Mouse (Mus musculus) embryonic facial prominence, embryonic 15.5 days (tissue): ENCODE results near the gene Gm48552. TPM values are rescaled to one million over a fixed set of nuclear protein-coding genes. Genes with fewer than 3 reads are reported as not detected.

Experiments
- ATAC-seq: fragments of 200-750 bp; cut with Nextera tagmentation; 2 replicates; pipeline ENCODE4 v1.8.0; 2017; ENCODE audit warnings: low read depth, moderate TSS enrichment; ENCODE audit not compliant: insufficient number of reproducible peaks, low FRiP score, low TSS enrichment
- H3K27ac ChIP-seq: fragments of 300-500 bp; sonication (generic); replicated peaks from 2 replicates; pipeline ENCODE4 v1.5.1; 2015; ENCODE audit warnings: mild to moderate bottlenecking, inconsistent platforms
- H3K27me3 ChIP-seq: fragments of 300-500 bp; sonication (generic); 2 replicates; pipeline ENCODE4 v1.6.1; 2015; ENCODE audit warnings: inconsistent platforms
- H3K36me3 ChIP-seq: fragments of 300-500 bp; sonication (generic); 2 replicates; pipeline ENCODE4 v1.6.1; 2015; ENCODE audit warnings: mild to moderate bottlenecking, inconsistent platforms
- H3K4me1 ChIP-seq: fragments of 300-500 bp; sonication (generic); 2 replicates; pipeline ENCODE4 v1.6.1; 2015; ENCODE audit warnings: inconsistent platforms
- H3K4me2 ChIP-seq: fragments of 300-500 bp; sonication (generic); replicated peaks from 2 replicates; pipeline ENCODE4 v1.6.1; 2015; ENCODE audit warnings: mild to moderate bottlenecking, inconsistent platforms
- H3K4me3 ChIP-seq: fragments of 300-500 bp; sonication (generic); replicated peaks from 2 replicates; pipeline ENCODE4 v1.5.1; 2015; ENCODE audit warnings: mild to moderate bottlenecking, inconsistent platforms
- H3K9ac ChIP-seq: fragments of 300-500 bp; sonication (generic); 2 replicates; pipeline ENCODE4 v1.6.1; 2015; ENCODE audit warnings: inconsistent platforms
- H3K9me3 ChIP-seq: fragments of 300-500 bp; sonication (generic); replicated peaks from 2 replicates; pipeline ENCODE4 v1.6.1; 2016; ENCODE audit warnings: inconsistent platforms
- WGBS: fragments of 180-500 bp; shearing (Covaris S2); methylation state at CpG from one replicate; pipeline ENCODE4 v1.1.7; 2015; 5-methylcytosine and 5-hydroxymethylcytosine counted together
- polyA plus RNA-seq: library from polyadenylated mRNA; unstranded; fragments of >200 nt; fragmentation: Nextera tagmentation; extraction: Ambion mirVana; gene quantifications from 2 replicates; pipeline ENCODE4 v1.2.1, GENCODE M21; 2015

The Gm48552 gene
- polyA plus RNA-seq, 1 experiment from 2014 or later, result 2.9 TPM

DNA sequence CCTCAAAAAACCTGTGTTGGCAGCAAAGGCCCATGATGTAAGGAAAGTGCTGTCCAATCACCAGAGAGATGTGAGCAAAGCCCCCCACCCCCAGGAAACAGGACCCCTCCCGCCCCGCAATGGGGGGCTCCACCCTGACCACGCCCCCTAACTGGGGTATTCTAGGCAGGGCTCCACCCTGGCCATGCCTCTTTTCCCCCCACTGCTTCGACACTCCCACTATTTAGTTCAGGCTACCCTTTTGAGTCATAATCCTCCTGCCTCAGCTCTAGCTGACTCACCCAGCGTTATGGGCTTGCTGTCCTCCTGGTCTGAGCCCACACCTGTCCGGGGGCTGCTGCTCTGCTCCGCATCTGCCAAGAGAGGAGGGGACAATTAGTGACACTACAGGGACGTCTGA is 20.5 kb downstream of the Gm48552 start:
- Histone ChIP-seq H3K4me2 (no peak overlapping the region), H3K27me3 (no peaks in the 10 kb centered on the region), H3K4me1 (peaks cover 85% of the 10 kb centered on the region), H3K9me3 (no peaks in the 10 kb centered on the region), H3K9ac (no peak overlapping the region), H3K4me3 (no peak overlapping the region), H3K36me3 (peaks cover 55% of the 10 kb centered on the region), H3K27ac (peak overlapping the region; percentile 58; the same call in 1 of the 2 replicates)
- ATAC-seq, result no peak
- 14% methylated on average over 8 of the region's 8 CpGs for WGBS

DNA sequence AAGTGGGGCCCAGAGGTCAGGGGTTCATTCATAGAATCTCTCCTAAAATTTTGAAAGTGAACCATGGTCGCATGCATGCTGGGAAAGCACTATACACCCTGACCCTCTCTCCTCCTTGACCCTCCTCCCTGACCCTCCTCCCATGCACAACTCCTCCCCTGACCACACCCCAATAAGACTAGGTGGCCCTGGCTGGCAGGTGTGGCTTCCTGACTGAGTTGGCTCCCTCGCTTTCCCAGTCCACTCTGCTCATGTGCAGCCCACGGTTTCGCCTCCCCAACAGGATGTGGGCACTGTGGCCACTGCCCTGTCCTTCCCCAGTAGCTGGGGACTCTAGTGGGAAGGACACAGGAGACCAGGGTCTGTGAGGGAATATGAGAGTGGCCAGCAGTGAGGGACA is 21.5 kb downstream of the Gm48552 start:
- Histone ChIP-seq H3K9me3 (no peaks in the 10 kb centered on the region), H3K4me2 (no peak overlapping the region), H3K4me3 (no peak overlapping the region), H3K9ac (no peak overlapping the region), H3K4me1 (peaks cover 92% of the 10 kb centered on the region), H3K27ac (peak overlapping the region; percentile 86; the same call in 1 of the 2 replicates), H3K36me3 (peaks cover 51% of the 10 kb centered on the region), H3K27me3 (no peaks in the 10 kb centered on the region)
- ATAC-seq, result no peak
- WGBS, result 73% methylated on average over 4 of the region's 4 CpGs

DNA sequence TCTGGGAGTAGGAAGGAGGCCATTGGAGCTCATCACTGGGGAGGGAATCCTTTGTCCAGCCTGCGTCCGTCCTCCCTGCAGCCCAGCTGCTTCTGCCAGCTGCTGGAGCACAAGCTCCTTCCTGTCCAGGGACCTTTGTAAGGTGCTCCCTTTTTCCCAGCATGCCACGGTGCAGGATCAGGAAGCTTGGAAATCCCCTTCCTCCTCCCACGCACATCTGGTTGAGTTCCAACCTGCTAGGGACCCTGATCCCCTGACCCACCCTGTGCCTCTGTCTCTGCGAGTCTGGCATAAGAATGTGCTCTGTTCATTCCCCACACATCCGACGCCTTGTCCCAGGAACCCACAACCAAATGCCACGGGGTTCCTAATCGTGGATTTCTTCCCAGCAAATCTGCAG is 22.2 kb downstream of the Gm48552 start:
- ATAC-seq, result no peak
- Histone ChIP-seq H3K9me3 (no peaks in the 10 kb centered on the region), H3K4me2 (no peak overlapping the region), H3K27ac (peak overlapping the region; percentile 86), H3K4me1 (peaks cover 98% of the 10 kb centered on the region), H3K9ac (no peak overlapping the region), H3K27me3 (no peaks in the 10 kb centered on the region), H3K4me3 (no peak overlapping the region), H3K36me3 (peaks cover 46% of the 10 kb centered on the region)
- WGBS, result 67% methylated on average over 9 of the region's 9 CpGs

DNA sequence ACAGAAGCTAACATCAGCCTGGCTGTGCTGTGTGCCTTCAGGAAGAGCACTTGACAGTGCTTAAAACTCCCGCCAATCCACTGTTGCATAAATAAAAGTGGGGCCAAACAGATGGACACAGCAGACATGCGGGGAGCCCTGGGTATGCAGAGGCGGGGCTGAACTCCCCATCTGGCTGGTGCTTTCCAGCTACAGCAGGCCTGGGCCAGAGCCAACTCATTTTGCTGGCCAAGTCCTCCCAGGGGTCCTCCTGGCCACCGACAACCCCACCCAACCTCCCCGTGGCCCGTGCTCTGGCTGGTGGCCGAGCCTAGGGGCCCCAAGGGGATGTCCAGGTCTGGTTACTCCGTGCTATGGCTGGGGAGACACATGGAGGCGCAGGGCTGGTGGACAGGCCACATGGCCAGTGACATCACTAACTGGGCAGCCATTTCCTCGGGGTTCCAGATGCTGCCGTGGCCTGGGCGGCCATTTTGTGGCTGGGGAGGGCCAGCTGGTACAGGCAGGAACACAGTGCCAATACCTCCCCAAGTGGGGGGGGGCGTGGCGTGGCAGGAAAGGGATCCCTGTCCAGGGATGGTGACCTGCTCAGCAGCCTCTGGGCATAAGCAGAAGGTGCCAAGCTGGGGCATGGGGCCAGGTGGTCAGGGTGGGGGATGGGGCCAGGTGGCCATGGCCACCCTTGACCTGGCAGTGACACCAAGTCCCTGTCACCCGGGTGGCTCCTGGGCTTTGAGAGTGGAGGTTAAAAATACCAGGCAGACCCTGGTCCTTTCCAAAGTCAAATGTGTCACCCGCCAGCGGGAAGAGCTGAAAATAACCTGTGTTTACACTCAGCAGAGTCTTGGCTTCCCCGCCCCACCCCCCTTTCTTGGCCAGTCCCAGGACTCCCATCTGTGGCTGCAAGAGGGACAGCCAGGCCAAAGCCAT is 22.9 kb downstream of the Gm48552 start:
- H3K9me3 ChIP-seq, result no peaks in the 10 kb centered on the region
- WGBS, result 48% methylated on average over 18 of the region's 18 CpGs
- peaks cover 100% of the 10 kb centered on the region for H3K4me1 ChIP-seq
- H3K9ac ChIP-seq, result no peak overlapping the region
- H3K36me3 ChIP-seq, result peaks cover 39% of the 10 kb centered on the region
- H3K4me2 ChIP-seq, result no peak overlapping the region
- H3K27ac ChIP-seq, result peak overlapping the region; percentile 86
- no peak overlapping the region for H3K4me3 ChIP-seq
- ATAC-seq, result no peak
- no peaks in the 10 kb centered on the region for H3K27me3 ChIP-seq

DNA sequence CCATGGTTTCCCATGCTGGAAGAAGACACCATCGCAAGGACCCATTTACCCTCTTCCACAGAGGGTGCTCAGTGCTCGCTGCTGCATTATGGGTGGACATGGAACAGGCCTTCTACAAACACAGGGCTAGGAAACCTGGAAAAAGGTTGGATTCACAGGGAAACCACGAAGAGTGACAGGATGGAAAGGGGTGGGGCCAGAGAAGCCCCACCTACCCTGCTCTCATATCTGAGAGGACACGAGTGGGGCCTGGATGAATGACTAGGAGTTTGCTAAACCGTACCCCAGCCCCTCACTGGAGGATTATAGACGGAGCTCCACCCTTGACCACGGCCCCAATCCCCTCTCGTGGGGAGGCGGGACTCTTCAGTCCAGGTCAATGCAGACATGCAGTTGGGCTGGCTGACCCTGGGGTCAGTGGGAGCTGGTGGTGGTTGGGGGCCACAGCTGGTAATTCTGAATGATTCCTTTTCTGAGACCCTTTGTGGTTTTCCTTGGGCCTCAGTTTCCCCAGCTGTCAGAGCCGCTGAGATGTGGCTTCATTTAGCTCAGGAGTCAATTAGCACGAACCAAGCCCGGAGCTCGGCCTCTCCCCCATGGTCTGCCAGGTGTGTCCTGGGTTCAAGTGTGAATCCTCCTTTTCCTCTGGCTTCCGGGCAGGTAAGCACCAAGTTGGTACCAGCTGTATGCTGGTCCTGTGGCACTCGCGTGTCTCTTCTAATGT is 23.9 kb downstream of the Gm48552 start:
- ATAC-seq, result no peak
- no peak overlapping the region for H3K4me3 ChIP-seq
- no peak overlapping the region for H3K9ac ChIP-seq
- H3K36me3 ChIP-seq, result peaks cover 35% of the 10 kb centered on the region
- peaks cover 100% of the 10 kb centered on the region for H3K4me1 ChIP-seq
- H3K27me3 ChIP-seq, result no peaks in the 10 kb centered on the region
- no peaks in the 10 kb centered on the region for H3K9me3 ChIP-seq
- H3K4me2 ChIP-seq, result no peak overlapping the region
- peak overlapping the region; percentile 86 for H3K27ac ChIP-seq
- 73% methylated on average over 16 of the region's 16 CpGs for WGBS

DNA sequence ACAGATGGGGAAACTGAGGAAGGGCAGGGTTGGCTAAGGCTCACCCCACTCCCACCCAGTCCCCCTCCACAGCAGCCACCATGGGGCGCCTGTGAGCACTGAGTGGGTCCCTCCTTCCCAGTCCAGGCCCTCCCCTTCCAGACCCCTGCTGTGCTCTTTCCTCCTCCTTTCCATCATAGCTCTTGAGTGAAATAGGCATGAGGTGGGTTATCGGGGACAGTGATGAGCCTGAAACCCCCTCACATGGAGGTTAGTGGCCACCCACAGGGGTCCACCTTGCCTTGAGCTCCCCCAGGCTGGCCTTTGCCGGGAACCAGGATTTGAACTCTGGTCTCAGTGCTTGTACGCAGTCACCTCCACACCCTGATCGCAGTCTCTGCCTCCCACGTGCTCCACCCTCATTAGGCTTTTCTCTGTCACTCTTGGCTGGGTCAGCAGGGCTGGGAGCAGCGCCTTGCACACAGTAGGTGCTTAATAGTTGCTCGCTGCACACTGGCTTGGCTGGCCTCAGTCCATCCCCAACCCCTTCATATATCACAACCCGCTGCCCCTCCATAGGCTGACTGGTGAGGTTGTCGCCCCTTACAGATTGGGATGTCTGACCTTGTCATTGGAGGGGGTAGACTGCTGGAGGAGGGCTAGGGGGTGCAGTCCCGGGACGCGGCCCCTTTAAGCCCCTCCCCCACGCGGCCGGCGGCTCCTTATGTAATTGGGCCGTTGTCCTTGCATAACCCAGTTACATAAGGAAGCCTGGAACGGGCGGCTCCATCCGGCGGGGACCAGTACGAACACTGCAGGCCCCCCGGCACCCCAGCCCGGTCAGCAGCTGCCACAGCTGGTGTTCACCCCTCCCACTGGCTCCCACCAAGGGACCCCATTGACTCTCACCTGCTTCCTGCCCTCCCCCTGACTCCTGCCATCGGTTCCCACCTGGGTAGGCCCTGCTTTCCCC is 24.8 kb downstream of the Gm48552 start:
- Histone ChIP-seq H3K27me3 (no peaks in the 10 kb centered on the region), H3K27ac (peak overlapping the region; percentile 86), H3K9me3 (no peaks in the 10 kb centered on the region), H3K9ac (no peak overlapping the region), H3K4me1 (peaks cover 100% of the 10 kb centered on the region), H3K36me3 (peaks cover 31% of the 10 kb centered on the region), H3K4me3 (no peak overlapping the region), H3K4me2 (peak overlapping the region; percentile 19; the same call in 1 of the 2 replicates)
- ATAC-seq, result no peak
- WGBS, result 28% methylated on average over 26 of the region's 26 CpGs

DNA sequence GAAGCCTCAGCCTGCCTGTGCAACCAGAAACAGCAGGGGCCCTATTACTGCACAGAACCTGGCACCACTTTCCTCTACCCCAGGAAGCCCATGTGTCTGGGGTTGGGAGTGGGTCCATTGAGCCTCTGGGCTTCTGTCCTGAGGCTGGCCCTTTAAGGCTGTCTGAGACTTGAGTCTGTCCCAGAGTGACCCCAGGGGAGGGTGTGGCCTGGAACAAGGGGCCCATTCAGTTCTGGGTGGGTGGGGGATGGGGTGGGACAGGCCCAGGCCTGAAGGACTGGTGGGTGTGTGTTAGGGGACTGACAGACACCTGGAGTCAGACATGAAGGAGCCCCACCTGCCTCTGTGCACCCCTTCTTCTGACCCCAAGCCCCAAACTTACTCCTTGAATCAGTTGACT is 25.9 kb downstream of the Gm48552 start:
- H3K9me3 ChIP-seq, result no peaks in the 10 kb centered on the region
- no peak overlapping the region for H3K4me3 ChIP-seq
- peak overlapping the region; percentile 86 for H3K27ac ChIP-seq
- H3K4me2 ChIP-seq, result 0 out of 2 replicates have a peak overlapping the region, but pooled peaks have one; percentile 19
- no peak for ATAC-seq
- peaks cover 33% of the 10 kb centered on the region for H3K36me3 ChIP-seq
- H3K4me1 ChIP-seq, result peaks cover 100% of the 10 kb centered on the region
- no peak overlapping the region for H3K9ac ChIP-seq
- no peaks in the 10 kb centered on the region for H3K27me3 ChIP-seq

DNA sequence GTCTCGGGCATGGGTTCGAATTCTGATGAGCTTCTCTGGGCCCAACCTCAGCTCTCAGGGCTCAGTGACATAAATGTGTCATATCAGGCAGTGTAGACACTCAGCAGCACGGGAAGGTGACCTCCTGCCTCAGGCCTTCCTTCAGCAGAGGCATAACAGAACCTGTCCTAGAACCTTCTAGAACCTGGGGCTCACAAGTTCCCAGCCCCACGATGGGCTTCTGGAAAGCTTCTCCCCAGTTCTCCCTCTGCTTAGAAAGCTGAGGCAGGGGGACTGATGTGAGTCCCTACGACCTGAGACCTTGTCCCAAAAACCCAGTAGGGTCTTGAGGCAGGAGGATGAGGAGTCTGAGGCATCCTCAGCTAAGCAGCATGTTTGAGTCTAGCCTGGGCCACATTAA is 26.3 kb downstream of the Gm48552 start:
- Histone ChIP-seq H3K36me3 (peaks cover 38% of the 10 kb centered on the region), H3K9me3 (no peaks in the 10 kb centered on the region), H3K4me3 (no peak overlapping the region), H3K4me2 (no peak overlapping the region), H3K4me1 (peaks cover 99% of the 10 kb centered on the region), H3K27ac (peak overlapping the region; percentile 58; the same call in 1 of the 2 replicates), H3K27me3 (no peaks in the 10 kb centered on the region), H3K9ac (no peak overlapping the region)
- 81% methylated on average over 5 of the region's 5 CpGs for WGBS
- ATAC-seq, result no peak

DNA sequence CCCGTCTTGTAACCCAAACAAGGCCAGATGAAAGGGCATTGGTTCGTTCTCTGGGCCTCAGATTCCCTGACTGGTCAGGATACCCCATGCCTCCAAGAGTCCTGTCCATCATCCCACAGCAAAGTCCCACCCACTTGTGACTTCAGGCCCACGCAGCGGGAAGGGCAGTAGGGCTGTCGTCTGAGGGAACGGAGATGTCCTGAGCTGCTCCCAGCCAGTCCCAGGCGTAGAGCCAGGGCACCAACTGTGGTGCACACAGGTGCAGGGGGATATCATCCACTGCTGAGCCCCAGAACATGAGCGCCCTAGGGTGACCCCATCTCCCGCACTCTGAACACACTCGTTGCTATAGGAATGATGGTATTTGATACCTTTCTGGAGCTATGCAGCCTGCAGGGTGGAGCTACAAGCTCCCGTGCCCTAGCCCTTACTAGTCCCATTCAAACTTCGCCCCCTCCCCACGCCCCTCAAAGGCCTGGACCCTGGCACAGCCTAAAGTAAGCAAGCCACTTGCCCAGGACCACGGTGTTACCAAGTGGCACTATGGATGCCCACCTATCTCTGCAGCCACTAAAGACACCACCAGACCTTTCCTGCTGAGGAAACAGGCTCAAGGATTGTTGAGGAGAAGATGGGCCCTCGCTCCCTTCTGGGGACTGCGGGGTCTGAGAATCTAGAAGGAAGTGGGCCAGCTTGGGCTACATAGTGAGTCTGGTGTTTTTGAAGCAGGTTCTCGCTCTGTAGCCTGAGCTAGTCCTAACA is 26.9 kb downstream of the Gm48552 start:
- no peak for ATAC-seq
- H3K27ac ChIP-seq, result peak overlapping the region; percentile 92
- peaks cover 40% of the 10 kb centered on the region for H3K36me3 ChIP-seq
- no peak overlapping the region for H3K4me2 ChIP-seq
- 61% methylated on average over 17 of the region's 17 CpGs for WGBS
- H3K9me3 ChIP-seq, result no peaks in the 10 kb centered on the region
- no peaks in the 10 kb centered on the region for H3K27me3 ChIP-seq
- H3K4me1 ChIP-seq, result peaks cover 99% of the 10 kb centered on the region
- no peak overlapping the region for H3K9ac ChIP-seq
- no peak overlapping the region for H3K4me3 ChIP-seq

DNA sequence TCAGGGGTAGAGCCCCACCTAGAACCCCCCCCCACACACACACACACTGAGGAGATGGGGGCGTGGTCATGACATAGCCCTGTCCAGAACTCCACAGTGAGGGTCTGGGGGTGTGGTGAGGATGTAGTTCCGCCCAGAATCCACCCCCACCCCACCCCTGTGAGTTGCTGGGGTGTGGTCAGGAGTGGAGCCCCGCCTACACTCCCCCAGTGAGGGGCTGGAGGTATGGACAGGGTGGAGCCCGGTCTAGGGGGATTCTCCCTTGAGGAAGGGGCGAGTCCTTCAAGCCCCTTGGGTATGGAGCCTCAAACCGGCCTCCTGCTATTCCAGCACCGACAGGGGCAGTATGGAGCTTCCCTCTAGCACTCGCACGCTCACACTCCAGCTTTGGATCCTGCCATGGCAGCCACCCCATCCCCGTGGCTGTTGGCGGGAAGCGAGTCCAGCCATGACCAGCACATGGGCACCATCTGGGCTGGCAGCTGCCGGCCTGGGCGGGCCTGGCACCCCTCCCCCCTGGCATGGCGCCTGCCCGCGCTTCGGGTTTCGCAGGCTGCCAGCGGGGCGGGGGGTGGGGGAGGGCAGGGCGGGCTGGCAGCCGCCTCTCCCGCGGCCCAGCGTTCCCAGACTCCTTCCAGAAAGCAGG is 27.9 kb downstream of the Gm48552 start:
- peak overlapping the region; percentile 92 for H3K27ac ChIP-seq
- peaks cover 92% of the 10 kb centered on the region for H3K4me1 ChIP-seq
- H3K27me3 ChIP-seq, result no peaks in the 10 kb centered on the region
- under 1% methylated on average over 26 of the region's 26 CpGs for WGBS
- no peaks in the 10 kb centered on the region for H3K9me3 ChIP-seq
- H3K36me3 ChIP-seq, result peaks cover 38% of the 10 kb centered on the region
- H3K4me3 ChIP-seq, result peak overlapping the region; percentile 32
- H3K4me2 ChIP-seq, result peak overlapping the region; percentile 51
- H3K9ac ChIP-seq, result peak overlapping the region; percentile 6; the same call in 1 of the 2 replicates
- ATAC-seq, result peak; percentile 84
